Mouse (Mus musculus) forebrain, embryonic 12.5 days (tissue): ENCODE results near the gene Gabbr2. TPM values are rescaled to one million over a fixed set of nuclear protein-coding genes. Genes with fewer than 3 reads are reported as not detected.

Experiments
- ATAC-seq: fragments of 200-750 bp; cut with Nextera tagmentation; 2 replicates; pipeline ENCODE4 v1.8.0; 2017; ENCODE audit warnings: moderate TSS enrichment; ENCODE audit not compliant: low FRiP score
- H3K27ac ChIP-seq: fragments of 300-500 bp; sonication (generic); 2 replicates; pipeline ENCODE4 v1.5.1; 2016; ENCODE audit warnings: mild to moderate bottlenecking
- H3K27me3 ChIP-seq: fragments of 300-500 bp; sonication (generic); 2 replicates; pipeline ENCODE4 v1.6.1; 2016; ENCODE audit warnings: mild to moderate bottlenecking
- H3K36me3 ChIP-seq: fragments of 300-500 bp; sonication (generic); replicated peaks from 2 replicates; pipeline ENCODE4 v1.6.1; 2016; ENCODE audit warnings: mild to moderate bottlenecking
- H3K4me1 ChIP-seq: fragments of 300-500 bp; sonication (generic); 2 replicates; pipeline ENCODE4 v1.6.1; 2016
- H3K4me2 ChIP-seq: fragments of 300-500 bp; sonication (generic); 2 replicates; pipeline ENCODE4 v1.6.1; 2016; ENCODE audit warnings: mild to moderate bottlenecking, moderate library complexity
- H3K4me3 ChIP-seq: fragments of 300-500 bp; sonication (generic); replicated peaks from 2 replicates; pipeline ENCODE4 v1.5.1; 2016; ENCODE audit warnings: mild to moderate bottlenecking
- H3K9ac ChIP-seq: fragments of 300-500 bp; sonication (generic); 2 replicates; pipeline ENCODE4 v1.6.1; 2016; ENCODE audit warnings: mild to moderate bottlenecking
- H3K9me3 ChIP-seq: fragments of 300-500 bp; sonication (generic); 2 replicates; pipeline ENCODE4 v1.6.1; 2016
- WGBS: fragments of 180-500 bp; shearing (Covaris S2); methylation state at CpG from one replicate; pipeline ENCODE4 v1.1.7; 2016; 5-methylcytosine and 5-hydroxymethylcytosine counted together
- polyA plus RNA-seq: library from polyadenylated mRNA; unstranded; fragments of >200 nt; fragmentation: Nextera tagmentation; extraction: Ambion mirVana; gene quantifications from 2 replicates; pipeline ENCODE4 v1.2.1, GENCODE M21; 2016

Gabbr2 gene
- polyA plus RNA-seq, 1 experiment from 2014 or later, result 0.51 TPM

DNA sequence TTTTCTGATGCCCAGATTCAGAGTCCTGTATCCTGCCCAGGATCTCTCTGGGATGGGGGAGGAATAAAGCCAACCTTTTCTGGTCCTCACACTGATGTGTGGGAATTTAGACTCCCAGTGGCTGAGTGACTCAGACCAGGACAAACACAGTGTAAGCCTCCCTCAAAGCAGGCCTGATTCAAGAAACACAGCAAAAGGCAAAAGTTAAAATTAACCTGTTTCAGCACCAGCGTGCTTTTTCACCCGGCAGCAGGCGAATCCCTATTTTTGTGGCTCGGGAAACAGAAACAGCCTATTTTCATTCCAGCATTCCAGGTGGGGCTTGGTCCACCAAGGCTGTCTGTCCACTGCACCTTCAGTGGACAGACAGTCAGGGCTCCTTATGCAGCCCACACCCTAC, 118.9 kb downstream of the Gabbr2 start:
- no peaks in the 10 kb centered on the region; the same call in 1 of the 2 replicates for H3K4me1 ChIP-seq
- H3K9ac ChIP-seq, result no peak overlapping the region
- H3K27ac ChIP-seq, result no peak overlapping the region
- no peak overlapping the region for H3K4me3 ChIP-seq
- peaks cover 40% of the 10 kb centered on the region for H3K27me3 ChIP-seq
- ATAC-seq, result no peak
- 88% methylated on average over 4 of the region's 4 CpGs for WGBS
- no peaks in the 10 kb centered on the region for H3K36me3 ChIP-seq
- H3K4me2 ChIP-seq, result no peak overlapping the region
- no peaks in the 10 kb centered on the region for H3K9me3 ChIP-seq

DNA sequence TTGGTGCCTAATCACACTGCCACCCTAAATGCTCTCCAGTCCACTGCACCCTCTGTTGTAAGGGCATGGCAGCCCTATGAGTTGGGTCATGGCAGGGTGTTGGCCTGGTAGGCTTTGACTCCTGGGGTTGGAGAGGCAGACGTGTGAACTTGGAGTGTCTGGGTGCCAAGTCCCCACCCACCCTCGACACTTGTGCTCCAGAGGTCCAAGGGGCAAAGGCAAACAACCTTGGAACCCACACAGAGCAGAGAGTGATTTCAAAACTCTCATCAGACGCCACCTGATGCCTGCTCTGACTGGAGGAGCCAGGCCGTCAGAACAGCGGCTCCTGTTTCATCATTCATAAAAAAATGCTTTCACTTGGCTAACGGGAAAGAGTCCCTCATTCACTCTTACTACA, 121.5 kb downstream of the Gabbr2 start:
- H3K9ac ChIP-seq, result no peak overlapping the region
- H3K4me3 ChIP-seq, result no peak overlapping the region
- H3K4me2 ChIP-seq, result no peak overlapping the region
- H3K27ac ChIP-seq, result no peak overlapping the region
- H3K36me3 ChIP-seq, result no peaks in the 10 kb centered on the region
- ATAC-seq, result no peak
- H3K27me3 ChIP-seq, result peaks cover 50% of the 10 kb centered on the region
- H3K9me3 ChIP-seq, result no peaks in the 10 kb centered on the region
- H3K4me1 ChIP-seq, result no peaks in the 10 kb centered on the region; the same call in 1 of the 2 replicates
- 73% methylated on average over 6 of the region's 6 CpGs for WGBS

DNA sequence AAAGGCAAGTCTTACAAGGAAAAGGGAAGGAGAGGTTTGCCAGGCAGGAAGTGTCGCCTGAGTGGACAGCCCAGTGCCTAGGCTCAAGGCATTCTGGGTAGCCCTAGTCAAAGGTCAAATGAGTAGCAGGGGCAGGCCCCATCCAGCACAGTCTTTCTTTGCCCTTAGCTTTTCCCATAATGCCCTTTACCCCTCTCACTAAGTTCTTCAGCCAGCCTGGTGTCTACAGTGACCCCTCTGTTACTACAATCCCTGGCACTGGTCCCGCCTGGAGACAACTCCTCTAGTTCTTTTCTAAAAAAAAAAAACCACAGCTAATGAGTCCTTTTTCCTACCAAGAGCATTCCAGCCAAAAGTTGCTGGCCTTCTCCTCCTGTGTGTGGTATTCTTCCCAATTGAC, 122.3 kb downstream of the Gabbr2 start:
- 90% methylated on average over 2 of the region's 2 CpGs for WGBS
- no peak for ATAC-seq
- no peaks in the 10 kb centered on the region for H3K36me3 ChIP-seq
- peaks cover 58% of the 10 kb centered on the region for H3K27me3 ChIP-seq
- no peak overlapping the region for H3K4me3 ChIP-seq
- no peak overlapping the region for H3K4me2 ChIP-seq
- no peaks in the 10 kb centered on the region for H3K9me3 ChIP-seq
- H3K9ac ChIP-seq, result no peak overlapping the region
- H3K4me1 ChIP-seq, result no peaks in the 10 kb centered on the region; the same call in 1 of the 2 replicates
- H3K27ac ChIP-seq, result no peak overlapping the region

DNA sequence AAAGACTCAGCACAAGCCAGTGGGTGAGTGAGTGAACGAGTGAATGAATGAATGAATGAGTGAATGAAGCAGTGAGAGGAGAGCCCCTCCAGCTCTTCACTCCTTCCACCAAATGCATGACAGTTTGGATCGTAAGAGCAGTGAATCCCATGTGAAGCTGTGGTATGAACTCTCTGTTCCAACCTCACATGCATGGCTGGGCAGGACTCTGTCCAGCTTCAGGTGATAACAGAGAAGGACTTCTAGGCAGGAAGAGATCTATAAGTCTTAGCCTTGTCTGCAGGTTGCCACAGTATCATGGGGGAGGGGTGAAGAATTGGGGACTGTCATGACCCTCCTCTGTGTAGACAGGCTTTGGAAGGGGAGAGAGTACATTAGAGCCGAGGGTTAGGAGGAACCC, 122.8 kb downstream of the Gabbr2 start:
- Histone ChIP-seq H3K4me2 (no peak overlapping the region), H3K9ac (no peak overlapping the region), H3K36me3 (no peaks in the 10 kb centered on the region), H3K4me3 (no peak overlapping the region), H3K4me1 (no peaks in the 10 kb centered on the region; the same call in 1 of the 2 replicates), H3K9me3 (no peaks in the 10 kb centered on the region), H3K27me3 (peaks cover 63% of the 10 kb centered on the region), H3K27ac (no peak overlapping the region)
- no peak for ATAC-seq
- 90% methylated on average over 3 of the region's 3 CpGs for WGBS

DNA sequence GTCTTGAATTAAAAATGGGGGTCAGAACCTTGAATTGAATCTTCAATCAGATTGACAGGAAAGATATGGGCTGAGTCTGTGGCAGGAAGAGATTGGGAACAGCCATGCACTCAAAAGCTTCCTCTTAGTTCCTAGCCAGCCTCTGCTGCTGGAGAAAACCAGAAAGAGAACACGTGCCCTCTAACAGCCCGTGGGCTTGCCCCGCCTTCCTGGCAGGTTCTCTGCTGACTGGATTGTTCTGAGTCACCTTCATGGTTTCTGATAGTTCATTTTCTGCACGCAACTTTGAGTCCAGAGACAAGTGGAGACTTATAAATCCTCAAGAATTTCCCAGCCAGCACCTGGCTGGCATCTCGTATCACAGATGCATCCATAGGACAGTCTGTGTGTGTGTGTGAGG, 123.5 kb downstream of the Gabbr2 start:
- no peak overlapping the region for H3K4me3 ChIP-seq
- peaks cover 2% of the 10 kb centered on the region for H3K4me1 ChIP-seq
- no peak for ATAC-seq
- WGBS, result 88% methylated on average over 5 of the region's 5 CpGs
- no peak overlapping the region for H3K4me2 ChIP-seq
- H3K9ac ChIP-seq, result no peak overlapping the region
- no peaks in the 10 kb centered on the region for H3K36me3 ChIP-seq
- H3K27ac ChIP-seq, result no peak overlapping the region
- H3K9me3 ChIP-seq, result no peaks in the 10 kb centered on the region
- peaks cover 65% of the 10 kb centered on the region for H3K27me3 ChIP-seq

DNA sequence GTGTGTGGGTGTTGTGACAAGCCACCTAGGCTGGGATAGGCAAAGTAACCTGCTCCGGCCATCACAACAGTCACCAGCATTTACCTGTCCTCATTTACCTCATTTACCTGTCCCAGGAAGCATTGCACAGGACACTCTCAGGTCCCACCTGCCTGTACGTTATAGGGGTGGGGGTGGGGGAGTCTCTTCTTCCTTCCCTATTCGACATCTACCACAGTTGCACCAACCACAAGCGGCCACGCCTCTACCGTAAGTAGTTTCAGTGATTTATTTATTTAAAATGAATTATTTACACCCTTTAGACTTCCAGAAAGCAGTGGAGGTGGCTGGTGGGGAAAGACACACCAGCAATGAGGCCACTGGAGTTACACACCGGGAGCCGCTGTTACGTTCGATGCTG, 123.9 kb downstream of the Gabbr2 start:
- Histone ChIP-seq H3K4me3 (no peak overlapping the region), H3K36me3 (no peaks in the 10 kb centered on the region), H3K4me1 (peaks cover 7% of the 10 kb centered on the region), H3K27me3 (peaks cover 65% of the 10 kb centered on the region), H3K9me3 (peaks cover under 1% of the 10 kb centered on the region; the same call in 1 of the 2 replicates), H3K4me2 (no peak overlapping the region), H3K27ac (no peak overlapping the region), H3K9ac (no peak overlapping the region)
- 92% methylated on average over 10 of the region's 10 CpGs for WGBS
- no peak for ATAC-seq

DNA sequence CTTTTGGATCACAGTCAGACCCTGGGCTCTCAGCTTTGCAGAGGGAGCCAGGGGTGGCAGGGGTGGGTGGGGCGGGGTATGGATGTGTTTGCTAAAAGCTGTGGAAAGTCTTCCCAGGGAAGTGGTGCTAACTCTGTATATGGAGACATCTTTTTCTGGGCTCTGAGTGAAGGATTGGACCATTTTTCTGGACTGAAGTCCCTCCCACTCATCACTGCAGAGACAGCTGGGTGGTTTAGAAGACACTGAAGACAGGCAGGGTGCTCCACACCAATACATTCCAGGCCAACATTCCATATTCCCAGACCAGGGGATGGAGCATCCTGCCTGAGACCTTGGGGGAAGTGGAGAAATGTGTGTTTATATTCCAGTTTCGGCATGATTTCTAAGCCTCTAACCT, 125.6 kb downstream of the Gabbr2 start:
- ATAC-seq, result no peak
- H3K36me3 ChIP-seq, result no peaks in the 10 kb centered on the region
- 83% methylated on average over 2 of the region's 2 CpGs for WGBS
- H3K4me1 ChIP-seq, result peaks cover 7% of the 10 kb centered on the region
- no peak overlapping the region for H3K4me3 ChIP-seq
- peaks cover 4% of the 10 kb centered on the region; the same call in 1 of the 2 replicates for H3K9me3 ChIP-seq
- H3K27ac ChIP-seq, result no peak overlapping the region
- peaks cover 60% of the 10 kb centered on the region for H3K27me3 ChIP-seq
- H3K4me2 ChIP-seq, result no peak overlapping the region
- H3K9ac ChIP-seq, result no peak overlapping the region

DNA sequence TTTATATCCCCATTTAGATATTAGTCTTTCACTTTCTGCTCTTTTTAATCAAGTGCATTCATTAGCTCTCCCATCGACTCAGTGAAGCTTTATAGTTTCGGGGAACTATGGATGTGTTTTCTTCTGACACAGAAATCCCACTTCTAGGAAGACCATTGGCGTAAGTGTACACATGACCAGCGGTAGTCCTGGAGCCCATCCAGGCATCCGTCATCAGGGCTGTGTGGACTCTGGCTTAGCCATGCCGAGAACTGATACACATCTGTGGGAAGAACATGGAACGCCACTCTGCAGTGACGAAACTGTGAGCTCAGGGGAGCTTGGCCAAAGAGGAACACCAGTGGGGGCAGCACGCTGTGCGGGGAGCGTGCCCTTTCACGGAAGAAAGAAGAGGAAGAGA, 128.0 kb downstream of the Gabbr2 start:
- H3K27me3 ChIP-seq, result peaks cover 65% of the 10 kb centered on the region
- WGBS, result 57% methylated on average over 12 of the region's 12 CpGs

DNA sequence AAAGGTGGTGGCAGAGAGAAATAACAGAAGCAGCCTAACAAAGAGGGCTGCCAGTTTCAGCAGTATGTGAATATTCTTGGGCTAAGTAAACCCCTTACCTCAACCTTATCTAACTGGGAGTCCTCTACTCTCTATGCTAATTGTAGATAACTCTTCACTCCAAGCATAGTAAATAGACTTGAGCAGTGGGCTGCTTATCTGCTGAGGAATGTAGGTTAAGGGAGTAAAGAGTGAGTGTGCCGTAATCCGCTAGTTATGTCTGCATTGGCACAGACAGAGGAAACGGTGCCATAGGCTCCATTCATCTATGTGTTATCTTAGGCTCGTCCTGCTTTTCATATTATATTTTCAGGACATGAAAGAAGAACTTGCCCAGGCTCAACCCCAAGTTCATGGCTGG, 129.0 kb downstream of the Gabbr2 start:
- Histone ChIP-seq H3K27me3 (peaks cover 63% of the 10 kb centered on the region), H3K27ac (no peak overlapping the region), H3K9me3 (peaks cover 4% of the 10 kb centered on the region; the same call in 1 of the 2 replicates), H3K4me1 (peaks cover 12% of the 10 kb centered on the region), H3K4me3 (no peak overlapping the region), H3K4me2 (no peak overlapping the region), H3K36me3 (no peaks in the 10 kb centered on the region), H3K9ac (no peak overlapping the region)
- 85% methylated on average over 4 of the region's 4 CpGs for WGBS
- ATAC-seq, result no peak

More for the DNA sequence above, 128.0 kb downstream of the Gabbr2 start:
- no peak overlapping the region for H3K27ac ChIP-seq
- no peak overlapping the region for H3K9ac ChIP-seq
- H3K9me3 ChIP-seq, result peaks cover 4% of the 10 kb centered on the region; the same call in 1 of the 2 replicates
- no peak overlapping the region for H3K4me2 ChIP-seq
- no peak for ATAC-seq
- no peak overlapping the region for H3K4me3 ChIP-seq
- peaks cover 11% of the 10 kb centered on the region for H3K4me1 ChIP-seq
- H3K36me3 ChIP-seq, result no peaks in the 10 kb centered on the region

DNA sequence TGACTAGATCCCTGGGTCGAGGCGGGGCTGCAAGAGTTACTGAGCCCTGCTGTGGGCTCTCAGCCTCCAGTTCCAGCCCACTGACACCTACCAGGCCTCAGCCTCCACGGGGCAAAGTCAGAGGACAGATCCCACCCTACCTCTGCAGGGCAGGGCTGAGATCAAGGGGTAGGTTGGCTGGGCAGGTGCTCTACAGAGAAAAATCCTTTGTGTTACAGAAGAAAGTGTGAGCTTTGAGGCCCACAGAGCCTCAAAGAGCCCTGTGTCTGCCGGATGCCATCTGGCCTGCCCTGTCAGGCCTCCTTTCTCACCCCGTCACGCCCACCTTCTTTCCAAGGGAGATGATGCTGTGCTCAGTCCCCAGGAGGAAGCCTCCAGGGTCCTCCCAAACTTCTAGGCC, 131.1 kb downstream of the Gabbr2 start:
- no peak for ATAC-seq
- 84% methylated on average over 6 of the region's 6 CpGs for WGBS
- H3K4me2 ChIP-seq, result no peak overlapping the region
- H3K9me3 ChIP-seq, result peaks cover 4% of the 10 kb centered on the region; the same call in 1 of the 2 replicates
- no peak overlapping the region for H3K27ac ChIP-seq
- H3K9ac ChIP-seq, result no peak overlapping the region
- no peaks in the 10 kb centered on the region for H3K36me3 ChIP-seq
- H3K4me1 ChIP-seq, result peaks cover 13% of the 10 kb centered on the region
- H3K4me3 ChIP-seq, result no peak overlapping the region
- H3K27me3 ChIP-seq, result peaks cover 63% of the 10 kb centered on the region

DNA sequence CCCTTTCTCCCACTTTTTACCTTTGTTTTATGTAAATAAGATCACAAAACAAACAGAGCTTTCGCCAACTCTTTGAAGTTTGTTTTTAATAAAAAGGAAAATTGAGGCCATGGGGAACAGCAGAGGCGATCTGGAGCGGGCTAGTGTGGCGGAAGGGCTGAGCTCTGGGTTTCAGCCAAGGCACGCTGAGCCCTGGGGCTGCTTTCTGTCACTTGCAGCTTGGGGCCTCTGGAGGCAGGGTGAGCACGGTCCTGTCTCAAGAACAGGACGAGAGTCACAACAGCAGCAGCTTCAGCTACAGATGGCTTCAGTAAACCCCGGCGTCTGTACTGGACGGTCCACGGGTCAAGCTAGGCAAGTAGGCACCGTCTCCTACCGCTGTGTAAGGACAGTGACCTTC, 132.8 kb downstream of the Gabbr2 start:
- Histone ChIP-seq H3K36me3 (no peaks in the 10 kb centered on the region), H3K9ac (no peak overlapping the region), H3K27ac (no peak overlapping the region), H3K4me2 (no peak overlapping the region), H3K9me3 (peaks cover 4% of the 10 kb centered on the region; the same call in 1 of the 2 replicates), H3K4me3 (no peak overlapping the region), H3K4me1 (peaks cover 22% of the 10 kb centered on the region), H3K27me3 (peaks cover 57% of the 10 kb centered on the region)
- peak; percentile 56; the same call in 1 of the 2 replicates for ATAC-seq
- 27% methylated on average over 13 of the region's 13 CpGs for WGBS

DNA sequence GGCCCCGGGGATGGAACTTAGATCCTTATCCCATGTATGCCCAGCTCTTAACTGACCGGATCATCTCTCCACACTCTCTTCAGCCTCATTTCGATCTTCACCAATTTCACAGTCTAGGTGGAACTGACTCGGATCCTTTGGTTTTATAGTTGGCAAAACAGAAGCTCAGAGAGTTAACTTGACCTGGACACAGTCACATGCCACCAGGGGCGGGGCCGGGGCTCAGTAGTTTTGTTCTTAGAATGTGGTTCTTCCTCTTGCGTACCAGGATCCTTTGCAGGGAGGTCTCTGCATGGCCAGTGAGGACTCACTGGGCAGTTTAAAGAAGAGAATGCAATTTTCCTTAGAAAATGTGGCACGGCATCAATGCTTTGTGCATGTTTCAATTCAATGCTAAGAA, 135.5 kb downstream of the Gabbr2 start:
- H3K9me3 ChIP-seq, result no peaks in the 10 kb centered on the region
- peaks cover 15% of the 10 kb centered on the region for H3K4me1 ChIP-seq
- H3K4me3 ChIP-seq, result no peak overlapping the region
- H3K4me2 ChIP-seq, result no peak overlapping the region
- WGBS, result 92% methylated on average over 8 of the region's 8 CpGs
- no peak for ATAC-seq
- H3K27me3 ChIP-seq, result peaks cover 69% of the 10 kb centered on the region
- H3K27ac ChIP-seq, result no peak overlapping the region
- H3K9ac ChIP-seq, result no peak overlapping the region
- H3K36me3 ChIP-seq, result no peaks in the 10 kb centered on the region

DNA sequence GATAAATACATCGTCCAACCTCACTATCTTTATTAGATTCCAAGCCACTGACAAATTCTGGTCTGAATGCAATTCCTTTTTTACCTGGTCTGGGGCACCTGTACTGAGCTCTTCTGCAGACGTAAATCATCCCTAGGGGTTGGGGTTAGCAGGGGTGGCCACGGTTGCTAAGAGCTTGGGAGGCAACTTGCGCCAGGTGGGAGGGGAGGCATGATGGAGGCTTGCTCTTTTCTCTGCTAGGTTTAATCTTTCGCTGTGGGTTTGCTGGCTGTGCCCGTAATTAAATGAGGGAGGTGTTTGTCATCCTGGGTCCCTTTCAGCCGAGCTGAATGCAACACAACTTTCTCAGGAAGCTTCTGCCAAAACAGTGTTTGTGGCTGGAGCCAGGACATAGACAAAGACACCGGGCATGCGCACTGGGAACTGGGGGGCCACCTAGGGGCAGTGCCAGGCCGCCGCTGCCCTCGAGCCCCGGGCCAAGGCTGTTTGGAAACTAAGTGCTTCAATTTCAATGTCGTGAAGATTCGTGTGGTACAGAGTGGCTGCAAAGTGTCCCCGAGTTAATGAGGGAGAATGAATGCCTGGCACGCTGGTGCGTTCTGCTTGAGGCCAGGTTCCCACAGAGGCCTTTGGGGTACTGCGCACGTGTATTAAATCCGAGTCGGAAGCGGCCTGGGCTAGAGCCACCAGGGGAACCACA, 136.8 kb downstream of the Gabbr2 start:
- Histone ChIP-seq H3K27ac (no peak overlapping the region), H3K4me3 (no peak overlapping the region), H3K9ac (no peak overlapping the region), H3K36me3 (no peaks in the 10 kb centered on the region), H3K4me2 (peak overlapping the region; percentile 16; the same call in 1 of the 2 replicates), H3K9me3 (0 out of 2 replicates have a peak, but pooled peaks cover 5% of the 10 kb centered on the region), H3K4me1 (peaks cover 15% of the 10 kb centered on the region), H3K27me3 (peaks cover 58% of the 10 kb centered on the region)
- WGBS, result 39% methylated on average over 23 of the region's 23 CpGs
- peak; percentile 60; the same call in 1 of the 2 replicates for ATAC-seq
